Mouse (Mus musculus): ENCODE results near the gene Pycr1. TPM values are rescaled to one million over a fixed set of nuclear protein-coding genes. Genes with fewer than 3 reads are reported as not detected.
A peak's percentile ranks its signal among the peaks of the same experiment; 100 is the strongest.

Gene Pycr1
- total RNA-seq, 2 experiments from 2014 or later, result 2.9 to 3.7 TPM

DNA sequence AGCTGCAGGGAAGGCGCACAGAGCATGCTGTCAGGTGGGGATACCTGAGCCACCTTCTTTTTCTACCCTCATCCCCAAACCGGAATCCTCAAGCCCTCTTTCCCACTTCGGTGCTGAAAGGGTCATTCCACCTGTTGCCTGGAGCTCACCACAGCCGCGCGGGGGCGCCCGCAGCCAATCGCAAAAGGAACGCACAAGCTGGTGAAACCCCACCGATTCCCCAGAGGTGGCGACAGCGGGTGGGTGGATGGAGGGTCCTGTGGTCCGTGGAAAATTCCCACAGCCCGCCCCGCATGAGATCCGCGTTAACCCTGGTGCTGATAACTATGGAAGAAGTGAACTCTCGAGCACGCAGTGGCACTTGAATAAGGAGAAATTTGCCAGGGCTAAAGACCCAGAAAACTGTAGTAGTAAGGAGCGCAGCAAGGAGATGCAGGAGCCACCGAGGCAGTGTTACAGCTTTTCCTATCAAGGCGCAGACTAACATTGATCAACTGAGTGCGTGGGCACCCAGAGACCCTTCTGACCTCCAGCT, 15.4 kb upstream of the Pycr1 start:
- peak; percentile 80 for ATAC-seq (ENCODE audit: poor library complexity, severe bottlenecking)

DNA sequence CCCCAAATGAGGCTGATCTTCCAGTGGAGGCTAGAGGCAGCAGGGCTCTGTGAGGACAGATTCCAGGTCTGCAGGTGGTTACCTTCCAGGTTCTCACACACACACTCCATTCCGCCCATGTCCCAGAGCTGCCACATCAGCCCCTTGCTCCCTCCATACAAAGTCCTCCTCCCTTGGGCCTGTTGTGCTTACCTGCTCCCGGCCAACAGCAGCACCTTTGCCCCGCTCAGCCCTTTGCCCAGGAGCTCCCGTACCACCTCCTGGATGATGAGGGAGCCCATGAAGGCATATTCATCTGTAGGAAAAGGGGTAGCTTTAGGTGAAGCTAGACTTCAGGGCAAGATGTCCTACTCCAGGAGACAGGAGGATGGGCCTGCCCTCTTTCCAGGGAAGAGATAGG, 13.7 kb upstream of the Pycr1 start:
- no peak for ATAC-seq (ENCODE audit: poor library complexity, severe bottlenecking)

DNA sequence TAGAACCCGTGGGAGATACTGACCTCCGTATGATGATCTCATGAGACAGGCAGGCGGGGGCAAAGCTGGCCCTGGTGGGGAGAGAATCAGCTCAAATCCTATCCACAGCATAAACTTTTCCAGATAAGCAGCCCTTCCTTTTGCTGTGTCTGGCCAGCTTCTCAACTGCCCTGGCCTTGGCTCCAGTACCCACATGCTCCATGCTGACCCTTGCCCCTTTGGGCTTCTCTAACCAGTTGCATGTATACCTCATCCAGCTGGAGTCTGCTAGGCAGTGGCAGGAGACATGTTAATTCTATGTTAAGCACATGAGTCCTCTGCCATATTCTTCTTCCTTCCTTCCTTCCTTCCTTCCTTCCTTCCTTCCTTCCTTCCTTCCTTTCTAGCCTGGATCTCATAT, 11.2 kb upstream of the Pycr1 start:
- no peak for ATAC-seq (ENCODE audit: poor library complexity, severe bottlenecking)

DNA sequence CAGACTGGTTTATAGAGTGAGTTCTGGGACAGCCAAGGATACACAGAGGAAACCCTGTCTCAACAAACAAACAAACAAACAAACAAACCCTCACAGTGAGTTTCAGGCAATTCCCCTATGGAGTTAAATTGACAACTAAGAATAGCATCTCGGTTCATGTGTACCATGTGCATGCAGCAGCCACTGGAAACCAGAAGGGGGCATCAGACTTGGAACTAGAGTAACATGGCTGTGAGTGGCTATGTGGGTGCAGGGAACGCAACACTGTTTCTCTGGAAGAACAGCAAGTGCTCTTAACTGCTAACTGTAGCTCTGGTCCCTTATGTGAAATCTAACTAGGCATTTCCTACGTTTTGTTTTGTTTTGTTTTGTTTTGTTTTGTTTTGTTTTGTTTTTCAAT, 8.3 kb upstream of the Pycr1 start:
- no peak for ATAC-seq (ENCODE audit: poor library complexity, severe bottlenecking)

DNA sequence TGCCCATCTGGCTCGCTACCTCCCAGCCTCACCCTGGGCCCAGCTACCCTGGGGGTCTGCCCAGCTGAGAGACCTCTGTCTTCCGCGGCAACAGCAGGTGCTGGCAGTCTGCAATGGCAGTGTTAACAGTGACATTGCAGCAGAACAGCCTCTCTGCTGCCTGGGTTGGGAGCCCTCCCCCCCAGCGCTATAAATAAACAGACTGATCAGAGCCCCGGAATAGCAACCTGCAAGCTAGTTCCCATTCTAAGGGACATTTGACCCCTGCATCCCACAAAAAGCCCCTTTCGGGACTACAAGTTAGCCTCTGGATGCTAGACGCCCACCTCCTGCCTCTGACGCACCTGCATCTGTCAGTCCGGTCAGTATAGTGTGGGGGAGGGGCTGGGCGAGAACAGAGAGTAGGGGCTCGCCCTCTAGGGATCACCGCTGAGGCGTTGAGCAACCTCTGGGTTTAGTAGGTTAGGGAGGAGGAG, 4.5 kb upstream of the Pycr1 start, which contains the start of gene Myadml2:
Gene Myadml2 (minus strand): TSS at position 158 of the 476 bp plus-strand sequence.
- ATAC-seq (ENCODE audit: poor library complexity, severe bottlenecking), result no peak

DNA sequence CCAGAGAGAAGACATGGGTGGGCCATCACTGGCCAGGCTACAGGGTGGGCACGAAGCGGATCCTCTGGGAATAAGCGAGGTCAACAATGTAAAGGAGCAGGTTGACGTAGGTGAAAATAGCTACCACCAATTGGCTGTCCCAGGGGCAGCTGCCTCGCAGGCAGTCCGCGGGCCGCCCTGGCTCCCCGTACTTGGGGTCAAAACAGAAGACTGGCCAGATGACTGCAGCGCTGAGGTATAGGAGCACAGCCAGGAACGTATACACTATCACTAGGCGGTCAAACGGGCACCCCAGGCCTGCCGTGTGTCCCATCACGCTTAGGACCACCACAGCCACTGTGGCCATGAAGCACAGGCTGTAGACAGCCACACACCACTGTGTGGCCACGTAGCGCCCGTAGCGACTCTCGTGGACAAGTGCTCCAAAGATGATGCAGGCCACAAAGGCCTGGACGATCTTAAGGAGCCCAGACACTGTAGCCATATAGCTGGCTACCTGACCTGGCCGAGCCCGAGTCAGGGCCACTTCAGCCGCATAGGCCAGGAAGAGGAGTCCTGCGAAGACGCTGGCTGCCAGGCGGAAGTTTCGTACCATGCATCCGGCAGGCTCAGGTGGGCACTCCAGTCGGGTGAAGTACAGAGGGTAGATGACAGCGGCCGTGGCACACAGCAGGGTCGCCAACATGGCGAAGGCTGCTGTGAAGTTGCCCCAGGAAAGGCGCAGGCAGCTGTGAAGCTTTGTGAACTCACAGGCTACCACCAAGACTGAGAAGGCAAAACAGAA, 3.7 kb upstream of the Pycr1 start:
- no peak for ATAC-seq (ENCODE audit: poor library complexity, severe bottlenecking)

DNA sequence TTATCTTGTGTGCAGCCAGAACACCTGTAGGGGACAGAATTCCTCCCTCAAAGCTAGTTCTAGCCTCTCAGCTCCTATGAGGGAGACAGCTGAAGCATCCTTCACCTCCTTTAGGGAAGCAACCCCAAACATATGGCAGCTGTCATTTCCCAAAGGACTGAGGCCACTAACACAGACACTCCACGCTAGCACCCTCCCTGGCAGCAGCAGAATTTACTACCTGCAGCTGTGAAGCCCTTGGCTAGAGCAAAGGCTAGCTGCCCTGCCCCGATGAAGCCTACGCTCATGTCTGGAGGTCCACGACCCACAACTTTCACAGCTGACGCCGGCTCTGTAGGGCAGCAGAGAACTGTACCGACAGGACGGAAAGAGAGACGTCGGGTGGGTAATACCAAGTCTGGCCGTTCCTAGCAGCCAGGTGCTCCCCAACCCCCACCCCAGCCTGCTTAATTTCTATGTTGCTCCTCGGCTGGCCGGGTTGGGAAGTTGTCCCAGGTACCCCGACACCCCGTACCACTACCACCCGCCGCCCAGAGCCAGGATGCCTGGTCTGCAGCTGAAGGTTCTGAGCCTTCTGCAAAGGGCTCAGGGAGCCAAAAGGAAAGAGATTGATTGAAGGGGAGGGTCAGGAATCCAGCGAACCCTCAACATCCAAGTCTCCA, 499 bp downstream of the Pycr1 start:
- ATAC-seq (ENCODE audit: poor library complexity, severe bottlenecking), result peak; percentile 30

DNA sequence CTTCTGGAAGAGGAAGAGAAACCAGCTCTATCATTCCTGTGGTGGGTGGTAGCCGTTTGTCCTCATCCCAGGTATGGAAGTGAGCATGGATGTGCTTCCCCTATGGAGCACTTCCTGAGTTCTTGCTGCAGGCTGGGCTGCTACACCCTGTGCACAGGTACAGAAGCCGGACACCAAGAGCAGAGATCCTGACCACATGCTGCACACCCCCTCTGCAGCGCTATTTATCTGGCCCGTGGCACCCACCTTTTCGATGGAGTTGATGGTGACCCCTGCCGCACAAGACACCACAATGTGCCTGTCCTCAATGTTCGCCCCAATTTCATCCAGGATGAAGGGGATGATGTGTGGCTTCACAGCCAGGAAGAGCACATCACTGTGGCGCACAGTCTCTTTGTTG, 1.7 kb downstream of the Pycr1 start:
- ATAC-seq (ENCODE audit: poor library complexity, severe bottlenecking), result peak; percentile 36

DNA sequence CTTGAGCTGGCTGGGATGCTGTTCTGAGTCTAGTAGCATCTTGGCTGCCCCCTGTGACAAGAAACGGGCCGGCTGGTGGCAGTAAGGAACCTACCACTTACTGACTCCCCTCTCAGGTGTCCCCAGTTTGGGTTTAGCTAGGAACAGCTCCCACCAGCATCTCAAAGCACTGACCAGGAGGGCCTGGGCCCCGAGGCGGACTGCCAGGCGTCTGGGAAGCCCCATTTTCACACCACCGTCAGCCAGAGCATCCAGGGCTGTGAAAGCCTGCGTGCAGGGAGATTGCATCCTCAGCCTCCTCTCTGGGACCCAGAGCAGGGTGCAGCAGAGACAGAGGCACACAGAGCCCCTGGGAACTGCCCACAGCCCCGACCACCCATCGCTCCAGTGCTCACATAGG, 2.3 kb downstream of the Pycr1 start:
- no peak for ATAC-seq (ENCODE audit: poor library complexity, severe bottlenecking)

DNA sequence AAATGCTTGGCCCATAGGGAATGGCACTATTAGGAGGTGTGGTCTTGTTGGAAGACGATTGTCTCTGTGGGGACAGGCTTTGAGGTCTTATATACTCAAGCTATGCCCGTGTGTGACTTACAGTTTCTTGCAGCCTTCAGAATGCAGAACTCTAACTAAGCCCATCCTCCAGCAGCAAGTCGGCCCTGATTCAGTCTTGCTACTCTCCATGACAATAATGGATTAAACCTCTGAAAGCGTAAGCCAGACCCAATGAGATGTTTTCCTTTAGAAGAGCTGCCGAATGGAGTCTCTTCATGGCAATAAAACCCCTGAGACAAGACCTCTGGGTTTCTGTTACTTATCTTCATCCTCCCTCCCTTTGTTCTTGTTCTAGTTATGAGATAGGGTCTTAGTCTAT, 8.8 kb downstream of the Pycr1 start:
- ATAC-seq (ENCODE audit: poor library complexity, severe bottlenecking), result no peak

DNA sequence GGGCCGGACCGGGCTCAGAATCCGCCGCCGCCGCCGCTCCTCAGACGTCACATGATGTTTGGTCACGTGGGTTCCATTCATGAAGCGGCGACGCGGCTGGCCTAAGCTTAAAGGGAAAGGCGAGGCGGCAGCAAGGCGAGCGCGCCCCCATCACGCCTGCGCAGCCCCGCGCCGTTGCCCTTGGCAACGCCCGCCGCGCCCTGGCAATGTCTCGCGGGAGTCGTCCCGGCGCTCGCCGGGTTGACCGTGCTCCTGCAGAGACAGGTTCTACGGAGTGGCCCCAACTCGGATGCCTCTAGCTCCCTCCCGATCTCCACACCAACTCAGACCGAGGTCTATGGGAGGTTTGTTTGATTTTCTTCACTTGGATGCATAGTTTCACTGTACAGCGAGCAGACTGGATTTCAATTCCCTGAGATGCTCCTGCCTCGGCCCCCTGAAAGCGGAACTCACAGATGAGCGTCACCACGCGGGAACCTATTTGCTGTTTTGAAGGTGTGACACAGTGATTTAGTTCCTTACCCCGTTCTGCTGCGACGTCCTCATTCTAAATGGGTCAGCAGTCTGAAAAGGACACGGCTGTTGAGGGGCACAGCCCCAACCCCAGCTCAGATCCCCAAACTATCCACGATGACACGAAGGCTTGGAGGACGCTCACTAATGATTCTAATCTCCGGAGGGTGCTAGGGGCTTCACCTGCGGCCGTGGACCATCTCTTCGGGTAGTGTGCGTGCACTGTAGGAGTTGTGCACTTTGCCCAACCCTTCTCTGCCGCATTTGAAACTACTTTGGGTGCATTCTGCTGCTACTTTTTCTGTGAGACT, 9.8 kb downstream of the Pycr1 start, which contains the start of gene Mafg:
Gene Mafg (minus strand): TSS at position 81 of the 824 bp plus-strand sequence.
- ATAC-seq (ENCODE audit: poor library complexity, severe bottlenecking), result peak; percentile 29

DNA sequence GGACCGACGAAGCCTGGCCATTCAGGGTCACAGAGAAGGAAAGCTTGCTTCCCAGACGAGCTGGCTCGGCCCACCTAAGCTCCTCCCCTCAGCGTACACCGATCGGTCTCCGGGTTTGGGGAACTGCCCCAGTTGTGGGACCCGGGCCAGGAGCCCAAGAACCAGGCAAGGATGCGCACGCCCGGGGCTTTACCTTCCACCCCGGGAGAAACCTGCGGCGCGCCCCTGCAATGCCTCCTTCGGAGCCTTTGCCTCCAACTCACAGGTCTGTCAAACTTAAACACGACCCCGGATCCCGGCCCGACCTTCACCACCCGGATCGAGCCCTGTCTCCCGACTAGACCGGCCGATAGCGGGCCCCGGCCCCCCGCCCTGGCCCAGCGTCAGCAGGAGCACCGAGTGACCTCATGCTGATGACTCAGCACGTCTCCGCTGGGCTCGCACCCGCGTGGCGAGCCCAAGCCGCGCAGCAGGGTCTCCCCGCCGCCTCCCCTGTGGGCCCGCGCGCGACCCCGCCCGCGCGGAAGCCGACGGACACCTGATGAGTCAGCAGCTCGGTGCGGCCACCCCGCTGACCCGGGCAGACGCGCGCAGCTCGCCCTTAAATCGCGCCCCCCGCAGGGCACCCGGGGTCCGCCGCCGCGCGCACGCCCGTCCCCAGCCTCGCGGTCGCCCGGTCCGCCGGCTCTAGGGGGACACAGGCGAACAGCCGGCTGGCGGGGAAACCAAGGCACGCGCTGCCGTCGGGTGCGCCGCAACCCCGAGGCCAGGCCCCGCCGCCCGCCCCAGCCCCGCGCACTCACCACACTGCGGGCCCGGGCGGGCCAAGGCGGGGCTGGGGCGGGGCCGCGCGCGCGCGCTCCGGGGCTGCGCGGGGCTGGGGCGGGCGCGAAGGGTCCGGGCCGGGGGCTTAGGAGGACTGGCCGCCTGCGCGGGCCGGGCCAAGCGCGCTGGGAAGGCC, 10.7 kb downstream of the Pycr1 start:
- peak; percentile 25 for ATAC-seq (ENCODE audit: poor library complexity, severe bottlenecking)

DNA sequence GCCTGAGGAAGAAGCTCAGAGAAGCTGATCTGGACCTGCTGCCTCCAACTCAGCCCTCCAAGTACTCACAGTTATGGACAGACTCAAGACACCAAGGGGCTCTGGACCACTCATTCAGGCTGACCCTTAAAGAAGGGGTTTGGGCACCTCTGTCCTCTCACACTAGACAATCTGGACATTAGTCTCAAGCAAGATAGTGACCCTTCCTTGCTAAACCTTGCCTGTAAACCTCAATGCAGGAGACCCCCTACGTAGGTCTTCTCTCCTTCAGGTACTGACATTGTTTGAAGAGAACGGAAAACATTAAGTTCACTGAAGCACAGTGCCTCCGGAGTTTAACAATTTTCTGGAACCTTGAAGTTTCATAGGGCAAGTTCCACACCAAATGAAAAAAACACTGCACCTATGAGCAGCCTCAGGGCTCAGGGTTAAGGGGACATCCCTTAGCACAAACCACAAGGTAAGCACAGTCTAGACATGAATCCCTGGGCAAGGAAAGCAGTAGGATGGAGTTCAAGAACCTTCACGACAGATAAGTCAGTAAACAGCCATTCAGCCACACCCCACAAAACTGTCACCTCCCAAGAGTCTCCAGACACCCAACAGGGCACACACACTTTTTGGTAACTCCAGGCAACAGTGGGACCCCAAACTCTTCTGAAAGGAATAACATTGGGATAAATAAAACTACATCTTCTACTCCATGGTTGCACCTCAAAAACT, 11.7 kb downstream of the Pycr1 start:
- ATAC-seq (ENCODE audit: poor library complexity, severe bottlenecking), result no peak

DNA sequence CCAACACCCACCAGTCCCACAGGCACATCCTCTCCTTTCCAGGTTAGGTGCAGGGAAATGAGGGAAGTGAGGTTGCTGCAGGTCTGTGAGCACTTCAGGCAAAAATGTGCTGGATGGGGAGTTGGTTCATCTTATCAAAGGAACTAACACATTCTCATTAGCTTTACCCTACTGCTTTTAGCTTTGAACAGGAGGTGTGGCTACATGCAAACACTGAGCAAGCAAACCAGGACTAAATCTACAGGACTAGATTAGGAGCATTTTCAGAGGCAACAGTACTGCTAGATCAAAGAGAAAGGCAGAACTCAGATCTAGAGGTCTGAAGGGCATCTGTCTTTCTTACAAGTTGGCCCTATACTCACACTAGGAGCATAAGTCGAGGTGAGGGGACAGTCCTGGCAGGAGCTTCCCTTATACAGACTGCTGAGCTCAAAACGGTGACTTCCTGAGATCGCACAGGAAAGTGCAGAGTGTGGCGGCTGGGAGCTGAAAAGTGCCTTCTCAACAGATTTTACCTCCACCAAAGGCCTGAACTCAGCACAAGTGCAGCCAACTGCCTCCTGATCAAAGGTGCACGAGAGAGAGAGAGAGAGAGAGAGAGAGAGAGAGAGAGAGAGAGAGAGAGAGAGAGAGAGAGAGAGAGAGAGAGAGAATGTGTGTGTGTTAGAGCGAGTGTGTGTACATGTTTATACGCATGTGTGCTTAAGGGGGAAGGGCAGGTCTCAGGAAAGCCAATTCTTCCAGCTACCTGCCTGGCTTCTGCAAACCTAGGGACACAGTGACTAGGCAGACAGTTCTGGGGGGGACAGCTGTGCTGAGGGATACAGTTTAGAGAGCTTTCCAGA, 12.5 kb downstream of the Pycr1 start:
- no peak for ATAC-seq (ENCODE audit: poor library complexity, severe bottlenecking)

DNA sequence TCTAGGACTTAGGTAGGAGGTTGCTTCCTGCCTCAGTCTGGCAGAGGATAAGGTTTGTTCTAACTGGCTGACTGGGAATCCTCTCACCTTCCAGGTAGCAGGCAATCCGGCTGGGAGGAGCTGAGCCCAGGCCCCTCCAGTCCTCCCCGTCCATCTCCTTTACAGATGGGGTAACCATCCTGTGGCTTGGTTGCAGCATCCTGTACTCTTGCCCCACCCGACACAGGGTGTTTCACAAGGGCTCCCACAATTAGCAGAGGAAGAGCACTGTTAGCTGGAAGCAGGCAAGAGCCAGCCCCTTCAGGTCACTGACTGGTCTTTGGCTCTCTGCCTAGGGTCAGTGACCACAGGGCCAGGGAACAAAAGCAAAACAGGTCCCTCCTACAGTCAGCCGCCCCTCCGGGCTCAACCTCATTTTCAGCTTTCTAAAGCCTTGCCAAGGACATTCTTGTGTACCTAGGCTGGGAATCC, 13.1 kb downstream of the Pycr1 start:
- ATAC-seq (ENCODE audit: poor library complexity, severe bottlenecking), result peak; percentile 53

DNA sequence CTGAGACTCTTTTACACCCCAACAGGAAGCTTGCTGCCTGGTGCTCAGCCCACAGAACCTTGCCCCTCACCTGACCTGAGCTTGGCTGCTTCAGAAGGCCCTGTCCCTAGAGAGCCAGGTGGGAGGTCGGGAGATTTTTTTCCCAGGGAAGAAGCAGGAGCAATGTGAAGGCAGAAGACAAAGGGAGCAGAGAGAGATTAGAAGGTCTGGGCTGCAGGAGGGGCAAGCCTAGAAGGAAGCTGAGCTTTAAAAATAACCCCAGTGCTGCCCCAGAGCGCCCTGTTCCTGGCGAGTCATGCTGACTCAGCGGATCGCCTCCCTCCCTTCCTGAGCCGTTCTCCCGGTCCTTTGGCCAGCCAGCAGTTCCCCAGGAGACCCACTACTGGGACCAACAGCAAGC, 13.7 kb downstream of the Pycr1 start:
- ATAC-seq (ENCODE audit: poor library complexity, severe bottlenecking), result peak; percentile 3; the same call in 1 of the 2 replicates

DNA sequence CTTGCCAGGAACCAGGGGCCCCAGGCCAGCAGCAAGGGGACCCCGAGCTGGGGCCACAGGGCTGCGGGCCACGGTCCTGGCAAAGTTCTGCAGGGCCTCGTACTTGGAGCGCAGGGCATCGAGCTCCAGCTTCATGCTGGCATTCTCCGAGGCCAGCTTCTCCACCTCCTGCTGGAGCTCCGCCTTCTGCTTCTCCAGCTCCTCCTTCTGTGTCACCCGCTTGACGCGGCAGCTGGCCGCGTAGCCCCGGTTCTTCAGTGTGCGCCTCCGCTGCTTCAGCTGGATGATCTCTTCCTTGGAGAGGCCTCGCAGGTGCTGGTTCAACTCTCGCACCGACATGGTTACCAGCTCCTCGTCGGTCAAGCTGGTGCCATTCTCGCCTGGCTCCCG, 14.2 kb downstream of the Pycr1 start:
- ATAC-seq (ENCODE audit: poor library complexity, severe bottlenecking), result peak; percentile 29
